Mouse (Mus musculus): ENCODE measurements around the gene Adgra3.

Adgra3 gene

GRCm38 (mm10) chr5:50058421-50059286 lies at the start of gene Adgra3:
TSS of gene Adgra3 (minus strand) at chr5:50059006.
- in situ Hi-C loops (cut with MboI, MseI) = no loop called here

DNA sequence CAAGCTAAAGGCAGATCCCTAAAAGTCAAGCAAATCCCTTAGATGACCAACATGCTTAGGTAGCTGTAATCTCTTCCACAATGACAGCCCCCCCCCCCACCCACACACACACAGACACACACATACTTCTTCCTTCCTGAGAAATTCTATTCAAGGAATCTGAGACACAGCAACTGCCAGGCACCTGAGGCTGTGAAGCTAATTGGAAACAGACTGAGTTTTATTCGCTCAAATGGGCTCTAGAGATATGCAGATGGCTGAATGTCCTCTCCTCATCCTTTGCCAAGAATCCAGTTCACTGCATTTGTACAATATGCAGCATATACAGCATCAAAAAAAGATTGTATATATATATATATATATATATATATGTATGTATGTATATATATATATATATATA lies 24.6 kb upstream of the Adgra3 start:
- in situ Hi-C loops (cut with MboI, MseI) = no loop called here

GRCm38 (mm10) chr5:50074245-50074644 lies 15.4 kb upstream of the Adgra3 start:
- in situ Hi-C loops (cut with MboI, MseI) = no loop called here

GRCm38 (mm10) chr5:50064236-50064635 lies 5.4 kb upstream of the Adgra3 start:
- in situ Hi-C loops (cut with MboI, MseI) = no loop called here

DNA sequence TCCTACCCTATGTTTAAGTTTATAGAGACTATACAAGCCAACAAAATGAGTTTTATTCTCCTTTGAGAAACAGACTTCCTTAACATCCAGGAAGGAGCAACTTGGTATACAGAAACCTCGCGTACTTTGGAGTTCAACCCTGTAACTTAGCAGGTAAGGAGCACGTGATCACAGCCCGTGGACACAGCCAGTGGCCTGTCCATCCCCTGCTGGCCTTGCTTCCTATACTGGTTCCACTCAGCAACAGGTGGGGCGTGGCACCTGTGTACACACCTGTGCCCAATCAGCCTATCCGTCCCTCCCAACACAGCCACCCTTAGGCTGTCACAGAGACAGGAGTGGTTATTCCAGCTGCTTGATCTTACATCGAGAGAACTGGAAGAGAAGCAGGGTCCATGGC lies 780 bp upstream of the Adgra3 start:
- in situ Hi-C loops (cut with MboI, MseI) = no loop called here

DNA sequence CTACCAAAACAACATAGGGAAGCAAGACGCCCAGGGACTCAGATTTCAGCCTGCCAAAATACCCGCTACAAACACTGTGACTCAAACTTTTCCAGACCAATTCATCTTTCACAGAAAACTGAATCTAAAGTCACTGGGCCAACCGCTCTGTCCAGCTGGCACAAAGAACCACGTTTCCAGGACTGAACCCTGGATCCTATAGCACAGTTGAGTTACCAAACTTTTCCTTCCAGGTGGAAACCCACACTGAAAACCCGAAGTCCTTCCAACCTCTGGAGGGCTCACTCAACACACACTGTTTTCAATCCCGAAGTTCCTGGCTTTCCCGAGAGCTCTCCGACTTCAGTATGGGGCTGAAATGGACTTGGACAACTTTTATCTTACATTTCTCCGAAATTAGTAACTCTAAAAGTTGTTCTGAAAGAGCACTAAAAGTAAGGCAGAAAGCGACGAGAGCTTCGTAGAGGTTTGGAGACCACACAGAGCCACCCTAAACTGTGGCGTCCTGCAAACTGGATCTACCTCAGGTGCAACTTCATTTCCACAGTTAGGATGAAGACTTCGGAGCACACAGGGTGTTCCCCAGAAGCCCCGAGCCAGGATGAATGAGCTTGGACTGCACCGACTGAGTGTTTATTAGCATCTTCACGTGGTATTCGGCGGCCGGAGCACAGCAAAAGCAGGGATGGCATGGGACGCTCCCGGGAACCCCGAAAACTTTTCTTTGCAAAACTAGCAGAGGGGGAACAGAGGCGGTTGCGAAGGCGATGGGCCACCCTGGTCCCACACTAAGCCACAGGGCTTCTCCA lies 990 bp downstream of the Adgra3 start:
- in situ Hi-C loops (cut with MboI, MseI) = no loop called here

DNA sequence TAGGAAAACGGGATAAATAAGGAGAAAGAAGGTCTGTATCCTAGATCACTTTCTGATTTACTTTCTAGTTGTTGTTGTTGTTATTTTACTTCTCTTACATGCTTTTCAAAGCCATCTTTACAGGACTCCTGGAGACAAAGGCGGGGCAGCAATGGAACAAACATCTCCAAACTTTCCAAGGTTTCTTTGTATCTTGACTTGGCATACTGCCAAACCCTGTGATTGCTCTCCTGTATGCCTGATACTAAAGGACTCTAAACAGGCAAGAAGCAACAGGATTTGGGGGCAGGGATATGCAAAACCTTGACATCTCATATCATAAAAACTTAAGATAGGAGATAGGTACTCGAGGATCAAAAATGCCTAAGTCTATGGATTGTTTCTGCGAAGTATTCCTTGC lies 6.3 kb downstream of the Adgra3 start:
- in situ Hi-C loops (cut with MboI, MseI) = no loop called here

DNA sequence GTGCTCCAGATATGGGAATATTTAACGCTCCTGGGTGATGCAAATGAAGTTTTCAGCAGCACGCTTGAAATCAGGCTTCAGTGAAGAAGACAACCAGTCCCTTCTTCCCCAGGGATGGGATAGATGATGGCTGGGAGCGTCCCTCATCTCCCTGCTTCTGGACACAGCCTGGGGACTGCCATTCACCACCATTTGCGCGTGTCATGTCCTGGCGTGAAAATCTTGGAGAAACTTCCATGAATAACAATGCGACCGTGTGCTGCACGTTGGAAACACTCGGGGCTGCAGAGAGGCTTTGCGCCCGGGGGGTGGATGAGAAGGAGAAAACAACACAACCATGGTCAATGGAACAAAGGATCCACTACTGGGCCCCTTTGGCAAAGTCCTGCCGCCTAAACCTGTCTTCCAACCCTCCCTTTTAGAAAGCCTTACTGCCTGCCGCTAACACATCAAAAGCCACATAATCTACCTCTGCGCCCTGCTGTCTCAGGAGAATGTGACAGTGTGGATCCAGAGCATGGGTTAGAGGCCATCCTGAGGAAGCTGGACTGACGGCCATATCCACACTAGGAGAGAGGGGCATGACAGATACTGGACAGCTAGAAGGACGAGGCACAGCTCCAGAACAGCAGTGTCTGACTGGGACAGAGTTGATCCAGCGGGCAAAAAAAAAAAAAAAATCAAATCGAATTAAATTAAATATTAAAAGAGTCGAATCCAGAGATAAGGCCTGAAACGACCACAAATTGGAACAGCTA lies 8.0 kb downstream of the Adgra3 start:
- in situ Hi-C loops (cut with MboI, MseI) = no loop called here

- in situ Hi-C loops (cut with MboI, MseI) = no loop called here
These were observed 8.8 kb downstream of the Adgra3 start for GRCm38 (mm10) chr5:50050037-50050436.

DNA sequence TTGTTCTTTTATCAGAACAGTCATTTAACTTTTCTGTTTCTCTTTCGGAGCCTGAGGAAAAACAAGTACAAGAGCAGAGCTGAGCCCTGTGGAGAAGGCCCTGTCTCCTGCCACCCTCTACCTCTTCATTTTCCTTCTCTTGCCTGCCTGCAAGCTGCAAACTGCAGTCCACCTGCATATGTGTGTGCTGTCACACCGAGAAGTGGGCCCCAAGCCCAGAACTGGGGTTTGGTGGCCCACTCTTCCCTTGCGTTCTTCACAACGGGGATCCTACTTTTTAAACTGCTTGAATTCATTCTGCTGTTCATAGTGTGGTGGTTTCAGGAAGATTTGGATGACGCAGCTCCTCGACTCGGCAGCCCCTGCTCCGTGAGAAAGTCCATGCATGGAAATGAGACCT lies 9.3 kb downstream of the Adgra3 start:
- in situ Hi-C loops (cut with MboI, MseI) = no loop called here

DNA sequence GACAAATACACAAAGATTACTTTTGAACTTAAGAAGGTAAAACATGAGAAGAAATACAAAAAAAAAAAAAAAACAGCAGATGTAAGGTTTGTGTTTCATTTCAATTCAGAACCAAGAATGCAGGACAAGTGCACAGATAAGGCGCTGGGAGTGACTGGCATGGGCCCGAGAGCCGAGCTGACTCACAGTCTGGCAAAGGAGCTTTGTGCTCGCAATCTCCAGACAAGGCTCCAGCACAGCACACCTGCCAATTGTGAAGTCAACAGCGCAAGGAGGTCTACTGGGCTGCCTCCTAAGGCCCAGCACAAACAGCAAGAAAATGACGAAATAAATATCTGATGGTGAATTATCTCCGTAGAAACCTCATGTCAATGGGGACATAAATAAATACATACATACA lies 9.8 kb downstream of the Adgra3 start:
- in situ Hi-C loops (cut with MboI, MseI) = no loop called here

- in situ Hi-C loops (cut with MboI, MseI) = no loop called here
These were observed 10.4 kb downstream of the Adgra3 start for GRCm38 (mm10) chr5:50048271-50048851.

DNA sequence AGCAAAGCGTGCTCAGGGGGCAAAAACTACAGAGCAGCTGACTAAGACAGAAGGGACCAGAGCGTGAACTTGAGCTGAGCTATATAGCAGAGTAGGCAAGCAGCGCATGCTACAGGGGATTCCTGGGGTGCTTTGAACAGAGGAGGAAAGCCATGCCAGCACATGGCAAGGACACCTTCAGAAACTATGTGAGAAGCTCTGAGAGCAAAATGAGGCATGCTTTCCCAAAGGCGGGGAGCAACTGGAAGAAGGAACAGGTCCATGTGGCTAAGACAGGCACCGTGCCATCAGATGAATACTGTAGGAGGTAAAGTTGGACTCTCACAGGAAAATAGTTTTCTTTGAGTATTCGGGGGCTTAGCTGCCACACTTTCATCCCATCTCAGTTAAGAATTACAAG lies 13.6 kb downstream of the Adgra3 start:
- in situ Hi-C loops (cut with MboI, MseI) = no loop called here

DNA sequence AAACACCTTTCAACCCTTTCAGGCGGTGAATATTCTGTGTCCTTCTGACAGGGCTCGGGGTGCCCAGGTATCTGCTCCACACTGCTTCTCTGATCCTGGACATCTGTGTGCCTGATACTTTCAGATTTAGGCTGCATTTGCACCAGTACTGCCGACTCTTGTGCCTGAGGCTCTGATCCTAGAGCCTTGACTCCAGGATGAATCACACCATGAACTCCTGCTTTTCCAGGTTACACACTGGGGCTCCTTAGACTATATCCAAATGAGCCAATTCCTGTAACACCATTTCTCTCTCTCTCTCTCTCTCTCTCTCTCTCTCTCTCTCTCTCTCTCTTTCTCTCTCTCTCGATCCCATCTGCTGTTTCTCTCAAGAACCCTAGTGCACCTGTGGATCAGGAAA lies 15.1 kb downstream of the Adgra3 start:
- in situ Hi-C loops (cut with MboI, MseI) = no loop called here

DNA sequence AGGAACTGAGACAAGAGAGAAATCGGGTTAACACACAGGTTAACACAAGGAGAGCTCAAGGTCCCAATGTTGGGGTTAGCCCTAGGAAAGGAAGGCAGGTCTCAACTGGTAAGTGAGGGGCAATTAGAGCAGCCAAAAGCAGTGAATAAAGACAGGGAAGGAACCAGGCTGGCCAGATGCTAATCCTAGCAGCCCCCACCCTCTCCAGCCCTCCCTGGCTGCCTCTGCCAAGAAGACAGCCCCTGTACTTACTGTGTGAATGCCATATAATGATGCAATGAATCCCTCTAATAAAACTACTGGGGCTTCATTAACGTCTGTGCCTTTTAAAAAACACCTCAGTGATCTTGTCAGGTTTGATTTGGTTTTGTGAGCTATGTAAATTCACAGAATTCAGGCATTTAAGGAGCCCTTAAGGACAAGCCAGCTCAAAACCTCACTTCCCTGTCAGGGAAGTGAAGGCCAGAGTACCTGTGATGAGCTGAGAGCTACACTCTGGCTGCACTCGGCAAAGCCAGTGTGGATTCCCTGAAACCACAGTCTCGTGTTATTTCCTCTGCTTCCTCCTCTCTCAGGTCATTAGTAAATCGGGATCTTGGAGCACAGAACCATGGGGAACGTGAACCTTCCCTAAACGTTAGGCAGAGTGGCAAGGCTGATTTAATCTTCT lies 16.4 kb downstream of the Adgra3 start:
- in situ Hi-C loops (cut with MboI, MseI) = no loop called here

GRCm38 (mm10) chr5:50039521-50039920 lies 19.3 kb downstream of the Adgra3 start:
- in situ Hi-C loops (cut with MboI, MseI) = no loop called here

- in situ Hi-C loops (cut with MboI, MseI) = no loop called here
These were observed 21.1 kb downstream of the Adgra3 start for GRCm38 (mm10) chr5:50037666-50038065.

DNA sequence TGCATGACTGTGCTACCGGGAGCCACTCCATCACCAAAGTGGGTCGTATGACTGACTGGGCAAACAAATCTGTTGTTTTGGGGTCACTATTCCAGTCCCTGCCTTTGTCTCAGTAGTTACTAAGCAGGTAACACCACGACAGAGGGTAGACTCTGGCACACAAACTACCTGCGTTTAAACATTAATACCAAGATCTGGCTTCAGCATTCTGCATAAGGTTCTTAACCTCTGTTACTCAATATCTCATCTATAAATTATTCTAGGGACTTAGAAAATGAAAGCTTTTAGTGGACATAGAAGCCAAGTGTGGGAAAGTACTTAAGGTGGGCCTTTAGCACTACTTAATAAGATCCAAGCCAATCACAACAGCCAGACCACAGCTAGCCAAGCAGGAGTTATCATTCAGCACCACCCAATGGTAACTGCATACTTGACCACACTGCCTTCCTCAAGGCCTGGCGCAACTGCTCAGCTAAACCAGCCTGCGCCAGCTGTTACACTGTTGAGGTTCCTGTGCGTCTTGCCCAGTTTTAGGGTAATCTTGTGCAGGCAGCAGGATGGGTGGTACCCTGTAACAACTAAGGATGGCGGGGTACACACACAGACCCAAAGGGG lies 23.8 kb downstream of the Adgra3 start:
- in situ Hi-C loops (cut with MboI, MseI) = no loop called here

DNA sequence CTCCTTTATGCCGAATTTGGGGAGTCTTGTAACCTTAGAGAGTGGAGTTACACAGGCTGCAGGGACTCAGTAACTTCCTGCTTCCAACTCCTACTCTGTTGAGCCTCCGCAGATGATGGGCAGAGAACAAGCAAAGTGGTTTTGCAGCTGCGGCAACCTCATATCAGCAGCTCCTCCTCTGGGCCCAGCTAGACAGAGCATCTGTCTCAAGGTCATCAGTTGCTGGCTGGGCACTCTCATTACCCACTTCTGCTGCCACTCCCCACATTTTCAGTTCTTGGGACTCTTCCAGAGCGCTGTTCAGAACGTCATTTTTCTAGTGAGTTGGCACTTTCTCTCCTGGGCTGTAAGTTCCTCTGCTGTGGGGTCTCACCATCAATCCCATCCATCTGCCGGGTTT lies 24.6 kb downstream of the Adgra3 start:
- in situ Hi-C loops (cut with MboI, MseI) = no loop called here

DNA sequence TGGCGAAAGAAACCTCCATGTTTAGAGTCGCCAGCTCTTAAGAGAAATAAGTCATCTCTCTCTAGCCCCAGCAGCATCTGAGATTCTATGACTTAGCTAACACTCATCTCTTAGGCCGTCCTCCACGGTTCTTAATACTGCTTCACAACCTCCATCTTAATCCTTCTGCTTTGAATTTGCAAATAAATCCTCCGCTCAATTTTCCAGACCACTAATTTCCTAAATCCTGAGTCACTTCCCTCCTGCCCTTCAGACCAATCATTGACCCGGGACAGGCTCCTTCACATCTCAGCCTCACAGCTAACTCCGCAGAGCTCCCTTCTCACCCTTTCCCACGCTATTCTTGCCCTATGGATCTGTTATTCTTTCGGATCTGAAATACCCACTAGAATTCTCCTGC lies 25.1 kb downstream of the Adgra3 start:
- in situ Hi-C loops (cut with MboI, MseI) = no loop called here

- in situ Hi-C loops (cut with MboI, MseI) = no loop called here
These were observed 26.5 kb downstream of the Adgra3 start for GRCm38 (mm10) chr5:50032332-50032731.
